20 mouse cellular contexts compared by ENCODE assay signal in genomic region chr2:52603935-52604650, GRCm38 (mm10).
DNase-seq lines count a peak whose midpoint lies in the region; ATAC-seq and TF ChIP-seq lines count a peak whose summit lies in the region.
"Had no signal": no experiment of that assay in that cellular context is flagged by ENCODE, and none has a peak within 500 bp of the region (broad histone marks: within the 10 kb centered on the region; RNA-seq: fewer than 3 reads in every experiment).

No protein-coding gene starts in this region.

- peak overlapping the region; percentile 32; the same call in 1 of the 2 replicates for H3K9ac ChIP-seq in liver, adult 2 months (ENCODE audit: low read depth, low read length)
- H3K9ac ChIP-seq in liver, embryonic 11.5 days (ENCODE audit: low read depth, low read length) = no peak overlapping the region
- H3K9ac ChIP-seq in liver, embryonic 14.5 days (replicated peaks) = no peak overlapping the region
- no peak overlapping the region for H3K9ac ChIP-seq in stomach, embryonic 16.5 days (ENCODE audit: low read length)
- H3K9ac ChIP-seq: embryonic facial prominence, embryonic 12.5 days; forebrain, embryonic 13.5 days; forebrain, postnatal 0 days; hindbrain, embryonic 13.5 days had no signal

- no peaks in the 10 kb centered on the region for H3K36me3 ChIP-seq in liver, adult 2 months (ENCODE audit: control insufficient read depth, insufficient read depth, low read length)
- no peaks in the 10 kb centered on the region for H3K36me3 ChIP-seq in liver, embryonic 11.5 days (ENCODE audit: control insufficient read depth, insufficient read depth, low read length)
- no peaks in the 10 kb centered on the region for H3K36me3 ChIP-seq in liver, embryonic 14.5 days (replicated peaks; ENCODE audit: control insufficient read depth, insufficient read depth, low read depth)
- no peaks in the 10 kb centered on the region for H3K36me3 ChIP-seq in stomach, embryonic 16.5 days (ENCODE audit: control insufficient read depth, insufficient read depth, low read length)
- H3K36me3 ChIP-seq: embryonic facial prominence, embryonic 12.5 days; heart, embryonic 10.5 days; hindbrain, embryonic 13.5 days had no signal

- no peak for TF ChIP-seq EP300 in liver, embryonic 14.5 days (IDR thresholded peaks at IDR 0.05; ENCODE audit: low read depth)

- no peak for TF ChIP-seq CTCF in liver, adult 2 months (IDR thresholded peaks at IDR 0.05; ENCODE audit: low read depth, low read length)
- TF ChIP-seq CTCF in liver, embryonic 14.5 days (IDR thresholded peaks at IDR 0.05; ENCODE audit: low read depth) = no peak

- peak; percentile 91 for DNase-seq in liver, adult 2 months (ENCODE audit: extremely low read depth, low read depth, low spot score)
- DNase-seq in liver = no peak
- no peak for DNase-seq in liver, embryonic 11.5 days (ENCODE audit: low spot score)
- DNase-seq in liver, embryonic 14.5 days (ENCODE audit: low read depth in 3 of 3, low spot score in 3 of 3) = no peak
- DNase-seq in kidney, postnatal 4 days = no peak
- no peak for DNase-seq in spleen, postnatal 14 days (ENCODE audit: low spot score in 2 of 2)
- DNase-seq in embryo, embryonic 10.5 days (ENCODE audit: low spot score) = no peak
- DNase-seq: adrenal gland, adult 2 months; adrenal gland, postnatal 25 days; cerebellum, adult 18-20 months; cerebellum, adult 9-11 months; cerebellum, postnatal 36 days; embryo, embryonic 11 days; forebrain, postnatal 0 days; gastrocnemius, postnatal 25 days had no signal

- no peak; the same call in 1 of the 2 replicates for ATAC-seq in liver, embryonic 11.5 days (replicated peaks; ENCODE audit: low FRiP score)
- peak; percentile 46 for ATAC-seq in liver, embryonic 14.5 days (ENCODE audit: insufficient read depth)
- ATAC-seq in stomach, embryonic 16.5 days (ENCODE audit: insufficient read depth, low FRiP score) = no peak
- ATAC-seq: forebrain, embryonic 13.5 days; forebrain, postnatal 0 days had no signal

- peak overlapping the region; percentile 5; the same call in 1 of the 2 replicates for H3K4me3 ChIP-seq in liver, adult 2 months (ENCODE audit: insufficient read depth, low read depth, low read length)
- no peak overlapping the region for H3K4me3 ChIP-seq in liver, embryonic 11.5 days (ENCODE audit: low read depth, low read length)
- no peak overlapping the region for H3K4me3 ChIP-seq in liver, embryonic 14.5 days (ENCODE audit: insufficient read depth in 1 of 2, low read depth in 2 of 2, low read length in 2 of 2)
- H3K4me3 ChIP-seq in stomach, embryonic 16.5 days (replicated peaks; ENCODE audit: low read length) = no peak overlapping the region
- H3K4me3 ChIP-seq: embryonic facial prominence, embryonic 12.5 days; forebrain, embryonic 13.5 days; heart, embryonic 10.5 days; hindbrain, embryonic 13.5 days had no signal

- WGBS in liver, adult 2 months = 23% methylated on average over 11 of the region's 11 CpGs
- 75% methylated on average over 11 of the region's 11 CpGs for WGBS in liver, embryonic 11.5 days
- 69% methylated on average over 11 of the region's 11 CpGs for WGBS in liver, embryonic 14.5 days (ENCODE audit: insufficient replicate concordance)
- WGBS in stomach, embryonic 16.5 days = 70% methylated on average over 11 of the region's 11 CpGs

- no peaks in the 10 kb centered on the region for H3K27me3 ChIP-seq in liver, adult 2 months (ENCODE audit: control insufficient read depth, insufficient read depth, low read length)
- H3K27me3 ChIP-seq in liver, embryonic 11.5 days (replicated peaks; ENCODE audit: control insufficient read depth, insufficient read depth, low read length) = 0 out of 2 replicates have a peak, but pooled peaks cover 2% of the 10 kb centered on the region
- H3K27me3 ChIP-seq in liver, embryonic 14.5 days (ENCODE audit: control insufficient read depth, insufficient read depth, low read length) = no peaks in the 10 kb centered on the region
- no peaks in the 10 kb centered on the region for H3K27me3 ChIP-seq in stomach, embryonic 16.5 days (ENCODE audit: control insufficient read depth, insufficient read depth, low read length)
- H3K27me3 ChIP-seq: embryonic facial prominence, embryonic 12.5 days; forebrain, embryonic 13.5 days; hindbrain, embryonic 13.5 days had no signal

- no peaks in the 10 kb centered on the region for H3K79me2 ChIP-seq in liver, adult 2 months (ENCODE audit: control insufficient read depth, insufficient read depth, low read length)

- no peaks in the 10 kb centered on the region for H3K9me3 ChIP-seq in liver, embryonic 11.5 days (ENCODE audit: control insufficient read depth, low read length)
- H3K9me3 ChIP-seq in liver, embryonic 14.5 days (ENCODE audit: control insufficient read depth, low read length) = no peaks in the 10 kb centered on the region
- no peaks in the 10 kb centered on the region for H3K9me3 ChIP-seq in stomach, embryonic 16.5 days (replicated peaks; ENCODE audit: control insufficient read depth, low read length)
- H3K9me3 ChIP-seq: embryonic facial prominence, embryonic 12.5 days; forebrain, embryonic 13.5 days; heart, embryonic 10.5 days; hindbrain, embryonic 13.5 days had no signal

- H3K4me1 ChIP-seq in liver, adult 2 months (ENCODE audit: control insufficient read depth, insufficient read depth, low read length) = peaks cover 19% of the 10 kb centered on the region
- H3K4me1 ChIP-seq in liver, embryonic 11.5 days (replicated peaks; ENCODE audit: control insufficient read depth, insufficient read depth, low read length) = no peaks in the 10 kb centered on the region
- peaks cover 0 to 13% of the 10 kb centered on the region in 2 experiments; a peak in 3 of 4 replicates for H3K4me1 ChIP-seq in liver, embryonic 14.5 days (replicated peaks; ENCODE audit: control insufficient read depth in 2 of 2, insufficient read depth in 2 of 2, low read length in 1 of 2)
- no peaks in the 10 kb centered on the region for H3K4me1 ChIP-seq in stomach, embryonic 16.5 days (ENCODE audit: control insufficient read depth, insufficient read depth, low read length)
- H3K4me1 ChIP-seq: embryonic facial prominence, embryonic 12.5 days; heart, embryonic 10.5 days had no signal

- peak overlapping the region; percentile 50 for H3K27ac ChIP-seq in liver, adult 2 months (replicated peaks; ENCODE audit: insufficient read depth, low read depth, low read length)
- H3K27ac ChIP-seq in liver, embryonic 11.5 days (ENCODE audit: low read depth, low read length) = peak overlapping the region; percentile 52; the same call in 1 of the 2 replicates
- no peak overlapping the region for H3K27ac ChIP-seq in liver, embryonic 14.5 days
- H3K27ac ChIP-seq in stomach, embryonic 16.5 days (ENCODE audit: low read length) = no peak overlapping the region
- H3K27ac ChIP-seq: embryonic facial prominence, embryonic 12.5 days; forebrain, embryonic 13.5 days; heart, embryonic 10.5 days; hindbrain, embryonic 13.5 days had no signal

- H3K4me2 ChIP-seq in liver, embryonic 11.5 days = no peak overlapping the region
- H3K4me2 ChIP-seq in liver, embryonic 14.5 days (ENCODE audit: low read depth) = no peak overlapping the region
- H3K4me2 ChIP-seq in stomach, embryonic 16.5 days (ENCODE audit: low read depth, low read length) = peak overlapping the region; percentile 2; the same call in 1 of the 2 replicates
- H3K4me2 ChIP-seq: embryonic facial prominence, embryonic 12.5 days; forebrain, embryonic 13.5 days; hindbrain, embryonic 13.5 days had no signal

- no peak for TF ChIP-seq POLR2A in liver, adult 2 months (IDR thresholded peaks at IDR 0.05; ENCODE audit: extremely low read depth, insufficient read depth, low read length)

Comparison
In these comparisons a context has a peak if more than half of its experiments do, and no peak if none do; other contexts are left out.
1. H3K27ac ChIP-seq: peak in liver, adult 2 months (single experiment) and liver, embryonic 11.5 days (single experiment); none in liver, embryonic 14.5 days (single experiment) and stomach, embryonic 16.5 days (single experiment).